Mouse (Mus musculus) heart, postnatal 0 days (tissue): ENCODE data around the gene Enkd1. TPM values are rescaled to one million over a fixed set of nuclear protein-coding genes. Genes with fewer than 3 reads are reported as not detected.

Experiments
- ATAC-seq: fragments of 200-750 bp; cut with Nextera tagmentation; 2 replicates; pipeline ENCODE4 v1.8.0; 2017; ENCODE audit warnings: low read depth, moderate number of reproducible peaks, moderate library complexity; ENCODE audit not compliant: insufficient read depth
- DNase-seq: peaks from one replicate; pipeline ENCODE4 v3.0.0-alpha.2; 2016; ENCODE audit warnings: low spot score
- H3K27ac ChIP-seq: fragments of 300-500 bp; sonication (generic); 2 replicates; pipeline ENCODE4 v1.5.1; 2014; ENCODE audit warnings: low read depth, mild to moderate bottlenecking
- H3K27me3 ChIP-seq: fragments of 300-500 bp; sonication (generic); 2 replicates; pipeline ENCODE4 v1.6.1; 2014; ENCODE audit warnings: low read length, mixed read lengths; ENCODE audit not compliant: control insufficient read depth, insufficient read depth
- H3K36me3 ChIP-seq: fragments of 300-500 bp; sonication (generic); replicated peaks from 2 replicates; pipeline ENCODE4 v1.6.1; 2014; ENCODE audit warnings: low read length, mixed read lengths; ENCODE audit not compliant: control insufficient read depth, insufficient read depth
- H3K4me1 ChIP-seq: fragments of 300-500 bp; sonication (generic); 2 replicates; pipeline ENCODE4 v1.6.1; 2014; ENCODE audit warnings: antibody characterized with exemption; ENCODE audit not compliant: control insufficient read depth, insufficient read depth
- H3K4me2 ChIP-seq: fragments of 300-500 bp; sonication (generic); 2 replicates; pipeline ENCODE4 v1.6.1; 2014; ENCODE audit warnings: low read depth, mild to moderate bottlenecking, low read length, moderate library complexity
- H3K4me3 ChIP-seq: fragments of 300-500 bp; sonication (generic); 2 replicates; pipeline ENCODE4 v1.5.1; 2014; ENCODE audit warnings: low read depth, low read length
- H3K9ac ChIP-seq: fragments of 300-500 bp; sonication (generic); replicated peaks from 2 replicates; pipeline ENCODE4 v1.6.1; 2014; ENCODE audit warnings: low read depth, low read length, mixed read lengths
- H3K9me3 ChIP-seq: fragments of 300-500 bp; sonication (generic); replicated peaks from 2 replicates; pipeline ENCODE4 v1.6.1; 2016; ENCODE audit warnings: low read length; ENCODE audit not compliant: control insufficient read depth
- CTCF ChIP-seq: IDR thresholded peaks from 2 replicates; pipeline ENCODE4 v1.5.1; 2016; ENCODE audit warnings: antibody characterized with exemption, control low read depth, low read depth
- EP300 ChIP-seq: IDR thresholded peaks from 2 replicates; pipeline ENCODE4 v1.6.1; 2016; ENCODE audit warnings: antibody characterized with exemption, low read depth
- WGBS: fragments of 180-500 bp; shearing (Covaris S2); extraction: QIAGEN DNeasy Blood & Tissue Kit; methylation state at CpG from one replicate; pipeline ENCODE4 v1.1.7; 2014; 5-methylcytosine and 5-hydroxymethylcytosine counted together
- polyA plus RNA-seq: library from polyadenylated mRNA; unstranded; fragments of >200 nt; fragmentation: Nextera tagmentation; extraction: Ambion mirVana; gene quantifications from 2 replicates; pipeline ENCODE4 v1.2.1, GENCODE M21; 2015
- total RNA-seq: library from RNA; depleted of rRNA; stranded (reverse); fragments of >200 nt; gene quantifications from 2 replicates; pipeline ENCODE4 v1.2.3, GENCODE M21; 2014; ENCODE audit warnings: low replicate concordance; rRNA removed

Enkd1 gene
- 1.1 and 11.1 TPM in 2 replicates for total RNA-seq
- 4.0 and 5.9 TPM in 2 replicates for polyA plus RNA-seq

- H3K4me3 ChIP-seq: peak within 1 kb of the TSS; percentile 79
- DNase-seq: peak; percentile 85
- 1% methylated on average over 55 of the region's 55 CpGs for WGBS
- H3K36me3 ChIP-seq: no peaks in the 10 kb centered on the region
- peak within 1 kb of the TSS; percentile 95 for H3K4me2 ChIP-seq
- no peak within 1 kb of the TSS for H3K27ac ChIP-seq
- no peak for TF ChIP-seq EP300
- TF ChIP-seq CTCF: no peak
- peak; percentile 83 for ATAC-seq
- peak within 1 kb of the TSS; percentile 51 for H3K9ac ChIP-seq
- peaks cover 12% of the 10 kb centered on the region; the same call in 1 of the 2 replicates for H3K4me1 ChIP-seq
- no peaks in the 10 kb centered on the region for H3K27me3 ChIP-seq
- no peaks in the 10 kb centered on the region for H3K9me3 ChIP-seq
Measured at GRCm38 (mm10) chr8:105707498-105708403, at the start of gene Enkd1, which contains the start of gene 4933405L10Rik. Enkd1 (minus strand) TSS chr8:105708210. 4933405L10Rik (plus strand) TSS chr8:105707655.

- no peaks in the 10 kb centered on the region for H3K27me3 ChIP-seq
- H3K36me3 ChIP-seq: no peaks in the 10 kb centered on the region
- DNase-seq (no peak), ATAC-seq (no peak)
- no peak for TF ChIP-seq CTCF
- no peak overlapping the region for H3K9ac ChIP-seq
- no peak overlapping the region for H3K27ac ChIP-seq
- no peak overlapping the region for H3K4me2 ChIP-seq
- H3K4me3 ChIP-seq: no peak overlapping the region
- H3K4me1 ChIP-seq: peaks cover 28% of the 10 kb centered on the region
- H3K9me3 ChIP-seq: no peaks in the 10 kb centered on the region
- 83% methylated on average over 2 of the region's 2 CpGs for WGBS
Measured at GRCm38 (mm10) chr8:105754688-105755087, 46.7 kb upstream of the Enkd1 start.

GRCm38 (mm10) chr8:105753916-105754315, 45.9 kb upstream of the Enkd1 start:
- Histone ChIP-seq H3K9ac (no peak overlapping the region), H3K27ac (no peak overlapping the region), H3K4me3 (no peak overlapping the region), H3K4me1 (peaks cover 23% of the 10 kb centered on the region), H3K4me2 (no peak overlapping the region), H3K27me3 (no peaks in the 10 kb centered on the region), H3K9me3 (no peaks in the 10 kb centered on the region), H3K36me3 (no peaks in the 10 kb centered on the region)
- WGBS: 59% methylated on average over 2 of the region's 2 CpGs
- DNase-seq (no peak), ATAC-seq (no peak)
- TF ChIP-seq CTCF: no peak
- no peak for TF ChIP-seq EP300

DNA sequence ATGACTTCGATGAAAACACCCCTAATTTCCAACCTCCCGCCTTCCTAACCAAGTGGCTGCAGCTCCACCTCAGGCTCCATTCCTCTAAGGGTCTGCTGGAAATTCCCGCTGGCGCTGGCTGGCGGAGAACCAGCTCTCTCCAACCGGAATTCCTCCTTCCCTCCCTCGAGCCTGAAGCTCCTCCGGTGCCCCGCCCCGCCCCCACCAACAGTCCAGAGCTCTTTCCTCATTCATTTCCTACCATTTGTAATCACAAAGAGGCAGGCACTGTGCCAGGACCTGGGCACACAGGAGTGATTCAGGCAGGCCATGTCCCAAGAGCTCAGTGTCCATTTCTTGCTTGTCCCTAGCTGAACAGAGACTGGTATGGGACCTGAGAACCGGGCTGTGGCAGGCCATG, 42.6 kb upstream of the Enkd1 start:
- Histone ChIP-seq H3K9ac (no peak overlapping the region), H3K36me3 (no peaks in the 10 kb centered on the region), H3K27ac (peak overlapping the region; percentile 67), H3K4me3 (peak overlapping the region; percentile 11; the same call in 1 of the 2 replicates), H3K27me3 (no peaks in the 10 kb centered on the region), H3K4me2 (peak overlapping the region; percentile 42), H3K9me3 (no peaks in the 10 kb centered on the region), H3K4me1 (peaks cover 19% of the 10 kb centered on the region)
- peak; percentile 90 for ATAC-seq
- WGBS: 4% methylated on average over 11 of the region's 11 CpGs
- peak; percentile 80 for DNase-seq
- TF ChIP-seq EP300: no peak
- TF ChIP-seq CTCF: no peak

DNA sequence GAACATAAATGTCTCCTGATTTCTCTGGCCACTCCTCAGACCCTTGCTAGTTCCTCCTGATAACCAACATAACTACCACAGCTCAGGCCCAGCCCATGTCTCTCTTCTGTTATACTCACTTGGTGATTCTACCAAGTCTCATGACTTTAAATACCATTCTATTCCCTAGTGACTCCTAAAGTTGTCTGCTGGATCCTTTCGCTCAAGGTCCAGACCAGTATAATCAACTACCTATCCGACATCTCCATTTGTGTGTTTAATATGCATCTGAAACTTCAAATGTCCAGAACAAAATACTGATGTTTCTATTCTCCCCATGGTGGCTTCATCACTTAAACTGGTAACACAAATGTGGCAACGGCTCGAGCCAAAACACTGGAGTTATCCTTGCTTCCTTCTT, 35.3 kb upstream of the Enkd1 start:
- DNase-seq: no peak
- no peak overlapping the region for H3K9ac ChIP-seq
- H3K4me1 ChIP-seq: peaks cover 3% of the 10 kb centered on the region; the same call in 1 of the 2 replicates
- no peak for ATAC-seq
- H3K27ac ChIP-seq: no peak overlapping the region
- no peaks in the 10 kb centered on the region for H3K9me3 ChIP-seq
- WGBS: 69% methylated on average over 4 of the region's 4 CpGs
- no peaks in the 10 kb centered on the region for H3K36me3 ChIP-seq
- no peak overlapping the region for H3K4me2 ChIP-seq
- H3K4me3 ChIP-seq: no peak overlapping the region
- no peaks in the 10 kb centered on the region for H3K27me3 ChIP-seq
- TF ChIP-seq EP300 (no peak), CTCF (no peak)
